Comparison of ENCODE assay signal across 8 mouse cellular contexts in the genomic region with DNA sequence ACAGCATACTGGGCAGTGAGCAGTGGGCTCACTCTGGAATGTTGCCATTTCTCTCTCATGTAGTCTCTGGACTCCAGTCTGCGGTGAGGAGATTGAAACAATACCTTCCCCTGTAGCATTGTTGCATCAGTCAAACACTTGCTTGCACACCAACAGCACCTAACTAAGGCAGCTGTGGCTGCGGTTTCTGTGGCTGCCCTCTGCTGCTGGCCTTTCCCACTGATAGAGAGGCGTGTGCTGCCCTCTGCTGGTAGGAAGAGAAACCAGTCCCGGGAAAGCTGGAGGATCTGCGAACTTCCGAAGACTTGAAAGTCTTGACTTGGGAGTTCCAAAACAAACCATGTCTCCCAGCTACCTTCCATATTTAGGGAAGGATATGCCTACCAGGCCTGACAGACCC.
DNase-seq lines count a peak whose midpoint lies in the region.

No protein-coding gene starts in this region.

- DNase-seq in ZHBTc4 (ENCODE audit: low read depth, low spot score), result peak; percentile 80
- DNase-seq in cerebellum, postnatal 10 days, result peak; percentile 78 to 83
- peak; percentile 51 to 56 for DNase-seq in frontal cortex, postnatal 25 days (ENCODE audit: low spot score in 2 of 2)
- DNase-seq in induced T-regulatory cell, adult 2 months (ENCODE audit: low read depth), result peak; percentile 82
- peak; percentile 66 to 69 for DNase-seq in left cerebral cortex, adult 18-20 months (ENCODE audit: low spot score in 2 of 2)
- DNase-seq in mesoderm, embryonic 11.5 days (ENCODE audit: low read depth, low spot score), result peak; percentile 82
- DNase-seq in right cerebral cortex, postnatal 14 days, result peak; percentile 69
- peak; percentile 64 to 77 for DNase-seq in urinary bladder, postnatal 36 days (ENCODE audit: low spot score in 2 of 2)

Comparison
In these comparisons a context has a peak if more than half of its experiments do, and no peak if none do; other contexts are left out.
1. Peak in every context shown above with its lines: DNase-seq.